Mouse (Mus musculus): Measurements from ENCODE around the gene Tagap1. TPM values are rescaled to one million over a fixed set of nuclear protein-coding genes. Genes with fewer than 3 reads are reported as not detected.
"Not testable (repeated sequence)": the region's sequence is repeated elsewhere in the genome, so short reads cannot be mapped to it uniquely, and the experiment has no call there.

Gene Tagap1
- polyA plus RNA-seq (2015; fragmentation: Nextera tagmentation; extraction: Ambion mirVana) = 29.7 and 37.8 TPM in 2 replicates

- H3K4me3 ChIP-seq (ENCODE audit: low read length) = peak within 1 kb of the TSS; percentile 52
- peak within 1 kb of the TSS; percentile 43 for H3K4me2 ChIP-seq (ENCODE audit: low read depth, low read length)
- not testable (repeated sequence) for H3K27ac ChIP-seq (ENCODE audit: low read length); H3K4me1 ChIP-seq (ENCODE audit: control insufficient read depth, insufficient read depth, low read length); H3K9me3 ChIP-seq (ENCODE audit: control insufficient read depth, low read length); H3K27me3 ChIP-seq (replicated peaks; ENCODE audit: control insufficient read depth, insufficient read depth, low read length); H3K36me3 ChIP-seq (ENCODE audit: control insufficient read depth, insufficient read depth, low read length)
- peak; percentile 54 for ATAC-seq
- WGBS = 0% methylated on average over 35 of the region's 51 CpGs
- H3K9ac ChIP-seq (ENCODE audit: low read depth, low read length) = 0 out of 2 replicates have a peak within 1 kb of the TSS, but pooled peaks have one; percentile 58
Measured at GRCm38 (mm10) chr17:6960776-6961175, at the start of gene Tagap1. Gene Tagap1 (minus strand): TSS chr17:6961156.

- not testable (repeated sequence) for H3K36me3 ChIP-seq (ENCODE audit: control insufficient read depth, insufficient read depth, low read length); H3K4me2 ChIP-seq (ENCODE audit: low read depth, low read length); ATAC-seq; H3K4me3 ChIP-seq (ENCODE audit: low read length); H3K4me1 ChIP-seq (ENCODE audit: control insufficient read depth, insufficient read depth, low read length); H3K9ac ChIP-seq (ENCODE audit: low read depth, low read length); H3K27me3 ChIP-seq (replicated peaks; ENCODE audit: control insufficient read depth, insufficient read depth, low read length); H3K27ac ChIP-seq (ENCODE audit: low read length); H3K9me3 ChIP-seq (ENCODE audit: control insufficient read depth, low read length)
- WGBS = 73% methylated on average over 4 of the region's 9 CpGs
Measured at GRCm38 (mm10) chr17:7009901-7010300, 48.9 kb upstream of the Tagap1 start.

DNA sequence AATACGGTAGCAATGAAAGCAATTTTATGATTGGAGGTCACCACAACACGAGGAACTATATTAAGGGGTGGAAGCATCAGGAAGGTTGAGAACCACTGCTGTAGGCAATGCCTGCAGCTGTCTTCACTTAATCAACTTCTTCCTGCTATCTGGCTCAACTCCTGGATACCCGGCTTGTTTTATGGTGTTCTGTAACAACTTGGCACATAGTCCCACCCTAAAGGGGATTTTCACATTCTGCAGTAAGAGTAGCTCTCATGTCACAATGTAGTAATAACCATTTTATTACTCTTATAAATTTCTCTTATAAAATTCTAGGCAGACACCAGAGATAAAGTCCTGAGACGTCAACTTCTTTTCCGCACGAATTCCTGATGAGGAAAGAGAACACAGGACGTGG is 48.5 kb upstream of the Tagap1 start:
- H3K4me1 ChIP-seq (ENCODE audit: control insufficient read depth, insufficient read depth, low read length); H3K9me3 ChIP-seq (ENCODE audit: control insufficient read depth, low read length); H3K9ac ChIP-seq (ENCODE audit: low read depth, low read length); H3K36me3 ChIP-seq (ENCODE audit: control insufficient read depth, insufficient read depth, low read length); H3K27ac ChIP-seq (ENCODE audit: low read length); H3K27me3 ChIP-seq (replicated peaks; ENCODE audit: control insufficient read depth, insufficient read depth, low read length); H3K4me2 ChIP-seq (ENCODE audit: low read depth, low read length); ATAC-seq; H3K4me3 ChIP-seq (ENCODE audit: low read length): not testable (repeated sequence)
- no CpG with 5 or more reads among the region's 7 CpGs for WGBS

DNA sequence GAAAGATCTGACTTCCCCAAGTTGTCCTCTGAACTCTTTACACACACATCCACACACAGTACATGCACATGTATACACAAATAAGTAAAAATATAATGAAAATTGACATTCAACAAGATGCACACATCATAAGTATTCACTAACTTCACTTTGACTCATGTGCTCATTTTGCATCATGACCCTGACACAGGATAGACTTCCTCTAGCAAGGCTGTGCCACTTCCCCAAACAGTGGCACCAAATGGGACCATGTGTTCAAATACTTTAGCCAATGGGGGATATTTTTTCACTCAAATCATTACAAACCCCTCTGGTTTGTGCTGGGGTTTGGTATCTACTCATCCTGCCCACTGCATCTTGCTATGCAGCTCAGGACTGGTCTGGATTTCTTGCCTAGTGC is 47.9 kb upstream of the Tagap1 start:
- not testable (repeated sequence) for H3K4me3 ChIP-seq (ENCODE audit: low read length); H3K27ac ChIP-seq (ENCODE audit: low read length); ATAC-seq; H3K9me3 ChIP-seq (ENCODE audit: control insufficient read depth, low read length); H3K4me1 ChIP-seq (ENCODE audit: control insufficient read depth, insufficient read depth, low read length); H3K4me2 ChIP-seq (ENCODE audit: low read depth, low read length); H3K27me3 ChIP-seq (replicated peaks; ENCODE audit: control insufficient read depth, insufficient read depth, low read length); H3K36me3 ChIP-seq (ENCODE audit: control insufficient read depth, insufficient read depth, low read length); H3K9ac ChIP-seq (ENCODE audit: low read depth, low read length)

- not testable (repeated sequence) for H3K9me3 ChIP-seq (ENCODE audit: control insufficient read depth, low read length); H3K36me3 ChIP-seq (ENCODE audit: control insufficient read depth, insufficient read depth, low read length); H3K4me3 ChIP-seq (ENCODE audit: low read length); H3K27me3 ChIP-seq (replicated peaks; ENCODE audit: control insufficient read depth, insufficient read depth, low read length); H3K27ac ChIP-seq (ENCODE audit: low read length); H3K4me2 ChIP-seq (ENCODE audit: low read depth, low read length); H3K9ac ChIP-seq (ENCODE audit: low read depth, low read length); H3K4me1 ChIP-seq (ENCODE audit: control insufficient read depth, insufficient read depth, low read length); ATAC-seq
- WGBS = 57% methylated on average over 3 of the region's 4 CpGs
Measured at GRCm38 (mm10) chr17:7005646-7006045, 44.7 kb upstream of the Tagap1 start.

DNA sequence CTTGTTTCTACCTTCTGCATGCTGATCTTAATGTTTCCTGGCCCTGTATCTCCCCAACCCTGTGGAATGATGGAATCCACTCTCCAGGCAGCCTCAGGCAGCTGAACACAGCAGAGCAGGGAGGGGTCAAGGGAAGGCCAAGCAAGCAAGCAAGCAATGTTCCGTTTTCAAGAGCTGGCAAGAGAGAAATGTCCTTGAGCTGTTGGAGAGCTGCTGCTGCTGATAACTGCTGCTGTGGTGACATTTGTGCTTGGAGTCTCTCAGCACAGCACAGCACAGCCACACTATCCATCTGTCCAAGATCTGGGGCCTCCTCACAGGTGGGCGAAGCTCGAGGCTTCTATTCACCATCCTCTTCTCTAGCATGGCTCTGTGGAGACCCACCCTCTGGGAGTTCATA is 42.4 kb upstream of the Tagap1 start:
- no CpG with 5 or more reads among the region's 3 CpGs for WGBS

DNA sequence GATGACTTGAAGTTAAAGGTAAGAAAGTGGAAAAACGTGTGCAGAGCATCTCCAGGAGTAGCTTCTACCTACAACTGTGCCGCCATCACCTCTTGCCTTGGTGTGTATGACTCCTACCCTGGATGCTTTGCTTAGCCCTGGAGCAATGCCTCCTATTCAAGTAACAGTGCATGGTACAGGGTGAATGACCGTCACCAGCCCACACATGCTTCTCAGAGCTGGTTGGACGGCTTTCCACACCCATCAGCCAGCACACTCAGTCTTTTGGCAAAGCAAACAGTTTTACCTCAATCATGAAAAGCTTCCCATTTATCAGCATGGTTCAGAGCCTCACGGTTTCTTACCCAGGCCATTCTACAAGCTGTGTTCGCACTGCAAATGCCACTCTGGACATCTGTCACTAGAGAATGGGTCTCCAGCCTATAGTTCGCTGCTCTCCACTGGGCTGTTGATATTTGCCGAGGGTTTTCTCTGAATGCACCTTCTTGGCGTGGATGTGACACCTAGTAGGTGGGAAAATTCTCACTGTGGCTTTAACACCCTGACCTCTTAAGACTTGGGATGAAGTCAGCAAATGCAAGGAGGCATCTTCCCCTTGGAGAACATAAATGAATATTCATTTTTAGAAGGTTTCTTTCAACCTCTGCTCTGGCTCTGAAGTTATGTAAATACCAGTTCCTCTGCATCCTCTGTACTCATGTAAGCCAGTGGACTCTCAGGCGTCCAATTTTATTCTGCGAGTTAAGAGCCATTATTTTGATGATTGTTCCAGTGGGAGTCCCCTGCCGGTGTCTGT is 41.0 kb upstream of the Tagap1 start:
- ATAC-seq; H3K4me1 ChIP-seq (ENCODE audit: control insufficient read depth, insufficient read depth, low read length); H3K27me3 ChIP-seq (replicated peaks; ENCODE audit: control insufficient read depth, insufficient read depth, low read length): not testable (repeated sequence)

More for the DNA sequence above, 42.4 kb upstream of the Tagap1 start:
- not testable (repeated sequence) for H3K4me2 ChIP-seq (ENCODE audit: low read depth, low read length); H3K4me1 ChIP-seq (ENCODE audit: control insufficient read depth, insufficient read depth, low read length); H3K4me3 ChIP-seq (ENCODE audit: low read length); ATAC-seq; H3K9ac ChIP-seq (ENCODE audit: low read depth, low read length); H3K36me3 ChIP-seq (ENCODE audit: control insufficient read depth, insufficient read depth, low read length); H3K27me3 ChIP-seq (replicated peaks; ENCODE audit: control insufficient read depth, insufficient read depth, low read length); H3K27ac ChIP-seq (ENCODE audit: low read length); H3K9me3 ChIP-seq (ENCODE audit: control insufficient read depth, low read length)

GRCm38 (mm10) chr17:6997778-6998490 is 37.0 kb upstream of the Tagap1 start:
- H3K4me1 ChIP-seq (ENCODE audit: control insufficient read depth, insufficient read depth, low read length); H3K27ac ChIP-seq (ENCODE audit: low read length); H3K9ac ChIP-seq (ENCODE audit: low read depth, low read length); H3K36me3 ChIP-seq (ENCODE audit: control insufficient read depth, insufficient read depth, low read length); H3K4me3 ChIP-seq (ENCODE audit: low read length); H3K4me2 ChIP-seq (ENCODE audit: low read depth, low read length); H3K9me3 ChIP-seq (ENCODE audit: control insufficient read depth, low read length); H3K27me3 ChIP-seq (replicated peaks; ENCODE audit: control insufficient read depth, insufficient read depth, low read length); ATAC-seq: not testable (repeated sequence)
- WGBS = 67% methylated on average over 1 of the region's 7 CpGs

More for the DNA sequence above, 41.0 kb upstream of the Tagap1 start:
- H3K9me3 ChIP-seq (ENCODE audit: control insufficient read depth, low read length); H3K4me2 ChIP-seq (ENCODE audit: low read depth, low read length); H3K27ac ChIP-seq (ENCODE audit: low read length); H3K4me3 ChIP-seq (ENCODE audit: low read length); H3K36me3 ChIP-seq (ENCODE audit: control insufficient read depth, insufficient read depth, low read length); H3K9ac ChIP-seq (ENCODE audit: low read depth, low read length): not testable (repeated sequence)
- 78% methylated on average over 8 of the region's 12 CpGs for WGBS

DNA sequence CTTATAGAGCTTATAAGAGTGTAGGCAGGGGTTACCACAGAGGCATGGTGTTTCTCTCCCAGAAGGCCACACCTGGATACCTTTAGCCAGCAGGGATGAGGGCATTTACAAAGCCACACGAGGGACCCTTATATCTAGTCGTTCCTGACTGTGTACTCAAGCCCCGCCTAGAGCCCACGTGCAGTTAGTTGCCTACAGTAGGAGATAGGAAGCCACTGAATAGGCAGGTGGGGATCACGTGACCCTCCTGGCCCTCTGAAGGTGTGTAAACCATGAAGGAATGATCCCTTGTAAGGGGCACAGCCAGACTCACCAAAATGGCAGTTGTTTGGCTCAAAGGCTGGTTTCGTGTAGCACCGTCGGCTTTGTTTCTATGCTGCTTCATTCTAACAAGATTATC is 35.9 kb upstream of the Tagap1 start:
- WGBS = 69% methylated on average over 8 of the region's 8 CpGs

More for the DNA sequence above, 35.9 kb upstream of the Tagap1 start:
- not testable (repeated sequence) for H3K9me3 ChIP-seq (ENCODE audit: control insufficient read depth, low read length); H3K27me3 ChIP-seq (replicated peaks; ENCODE audit: control insufficient read depth, insufficient read depth, low read length); H3K4me1 ChIP-seq (ENCODE audit: control insufficient read depth, insufficient read depth, low read length); H3K27ac ChIP-seq (ENCODE audit: low read length); H3K36me3 ChIP-seq (ENCODE audit: control insufficient read depth, insufficient read depth, low read length); H3K4me3 ChIP-seq (ENCODE audit: low read length); ATAC-seq; H3K9ac ChIP-seq (ENCODE audit: low read depth, low read length); H3K4me2 ChIP-seq (ENCODE audit: low read depth, low read length)

All from intestine, embryonic 16.5 days (tissue).